In the genomic region with DNA sequence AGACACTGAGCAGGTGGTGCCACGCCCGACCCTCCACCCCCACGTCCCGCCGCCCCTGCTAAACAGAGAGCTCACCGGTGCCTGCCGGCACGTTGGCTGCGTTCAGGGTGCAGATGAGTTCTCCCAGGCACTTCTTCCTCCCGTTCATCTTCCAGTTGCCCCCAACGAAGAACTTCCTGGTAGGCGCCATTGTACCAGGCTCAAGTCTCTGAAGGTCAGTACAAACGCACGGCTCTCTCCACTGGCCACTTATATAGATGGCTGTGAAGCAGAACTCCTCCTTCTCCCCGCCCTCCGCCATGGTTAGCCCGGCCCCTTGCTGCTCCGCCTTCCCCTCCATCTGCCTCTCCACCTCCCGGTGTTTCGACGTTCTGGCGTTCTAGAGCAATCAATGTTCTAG, we compare ENCODE assay signal across 8 mouse cellular contexts. TPM values are rescaled to one million over a fixed set of nuclear protein-coding genes. Genes with fewer than 3 reads are reported as not detected.
DNase-seq lines count a peak whose midpoint lies in the region; ATAC-seq lines count a peak whose summit lies in the region.

A gene (minus strand): TSS at position 364 of the 400 bp plus-strand sequence.

- peaks cover 16% of the 10 kb centered on the region; the same call in 1 of the 2 replicates for H3K36me3 ChIP-seq in forebrain, embryonic 11.5 days (ENCODE audit: control insufficient read depth, insufficient read depth, low read length)
- peaks cover 41% of the 10 kb centered on the region for H3K36me3 ChIP-seq in heart, embryonic 16.5 days (ENCODE audit: control insufficient read depth, insufficient read depth)
- peaks cover 67% of the 10 kb centered on the region for H3K36me3 ChIP-seq in liver, embryonic 15.5 days (replicated peaks)
- H3K36me3 ChIP-seq in neural tube, embryonic 12.5 days: peaks cover 51% of the 10 kb centered on the region

- H3K9ac ChIP-seq in forebrain, embryonic 11.5 days (ENCODE audit: low read length): peak within 1 kb of the TSS; percentile 89
- H3K9ac ChIP-seq in heart, embryonic 16.5 days (ENCODE audit: low read length): peak within 1 kb of the TSS; percentile 97
- peak within 1 kb of the TSS; percentile 66 for H3K9ac ChIP-seq in liver, embryonic 15.5 days
- H3K9ac ChIP-seq in neural tube, embryonic 12.5 days: peak within 1 kb of the TSS; percentile 82

- DNase-seq in c-Kit-positive CD71-negative TER-119-negative erythroid progenitor cells, embryonic 14.5 days (ENCODE audit: low read depth): peak; percentile 77
- peak; percentile 93 for DNase-seq in forebrain, embryonic 11.5 days (ENCODE audit: low spot score)
- peak; percentile 93 for DNase-seq in kidney, postnatal 36 days
- DNase-seq in telencephalon, adult 2 months (ENCODE audit: low read depth, low spot score): peak; percentile 84

- peak; percentile 83 for ATAC-seq in CD4-positive, CD25-positive, alpha-beta regulatory T cell, adult 4 months
- peak; percentile 87 for ATAC-seq in forebrain, embryonic 11.5 days (replicated peaks; ENCODE audit: low FRiP score)
- ATAC-seq in heart, embryonic 16.5 days (replicated peaks; ENCODE audit: extremely low read depth, insufficient read depth, low FRiP score): peak; percentile 88
- ATAC-seq in liver, embryonic 15.5 days (ENCODE audit: insufficient read depth): peak; percentile 81
- ATAC-seq in neural tube, embryonic 12.5 days (ENCODE audit: low FRiP score, low read depth): peak; percentile 85

- peak within 1 kb of the TSS; percentile 42 for H3K4me2 ChIP-seq in forebrain, embryonic 11.5 days (ENCODE audit: low read depth, low read length, severe bottlenecking)
- H3K4me2 ChIP-seq in heart, embryonic 16.5 days (ENCODE audit: low read depth, low read length): peak within 1 kb of the TSS; percentile 90
- H3K4me2 ChIP-seq in liver, embryonic 15.5 days: peak within 1 kb of the TSS; percentile 88
- H3K4me2 ChIP-seq in neural tube, embryonic 12.5 days (replicated peaks): peak within 1 kb of the TSS; percentile 89

- H3K9me3 ChIP-seq in forebrain, embryonic 11.5 days (ENCODE audit: control insufficient read depth, low read length): no peaks in the 10 kb centered on the region
- H3K9me3 ChIP-seq in heart, embryonic 16.5 days (replicated peaks; ENCODE audit: control insufficient read depth, low read length): no peaks in the 10 kb centered on the region
- H3K9me3 ChIP-seq in liver, embryonic 15.5 days (replicated peaks): no peaks in the 10 kb centered on the region
- H3K9me3 ChIP-seq in neural tube, embryonic 12.5 days: no peaks in the 10 kb centered on the region

- H3K27me3 ChIP-seq in forebrain, embryonic 11.5 days (ENCODE audit: control insufficient read depth, insufficient read depth, low read length): no peaks in the 10 kb centered on the region
- H3K27me3 ChIP-seq in heart, embryonic 16.5 days (ENCODE audit: control insufficient read depth, insufficient read depth, low read length): no peaks in the 10 kb centered on the region
- no peaks in the 10 kb centered on the region for H3K27me3 ChIP-seq in liver, embryonic 15.5 days
- H3K27me3 ChIP-seq in neural tube, embryonic 12.5 days (replicated peaks): no peaks in the 10 kb centered on the region

- WGBS in forebrain, embryonic 11.5 days: 0% methylated on average over 22 of the region's 22 CpGs
- 0% methylated on average over 22 of the region's 22 CpGs for WGBS in heart, embryonic 16.5 days
- under 1% methylated on average over 22 of the region's 22 CpGs for WGBS in liver, embryonic 15.5 days (ENCODE audit: insufficient replicate concordance)
- WGBS in neural tube, embryonic 12.5 days: under 1% methylated on average over 22 of the region's 22 CpGs

- H3K4me1 ChIP-seq in forebrain, embryonic 11.5 days (replicated peaks; ENCODE audit: control insufficient read depth, insufficient read depth, low read length): peaks cover 21% of the 10 kb centered on the region
- peaks cover 41% of the 10 kb centered on the region for H3K4me1 ChIP-seq in heart, embryonic 16.5 days (ENCODE audit: control insufficient read depth, insufficient read depth, low read length)
- peaks cover 61% of the 10 kb centered on the region for H3K4me1 ChIP-seq in liver, embryonic 15.5 days (replicated peaks)
- H3K4me1 ChIP-seq in neural tube, embryonic 12.5 days: peaks cover 45% of the 10 kb centered on the region

- H3K4me3 ChIP-seq in forebrain, embryonic 11.5 days (ENCODE audit: low read depth, low read length): peak within 1 kb of the TSS; percentile 76
- H3K4me3 ChIP-seq in heart, embryonic 16.5 days (ENCODE audit: low read length): peak within 1 kb of the TSS; percentile 89
- H3K4me3 ChIP-seq in liver, embryonic 15.5 days (replicated peaks): peak within 1 kb of the TSS; percentile 68
- H3K4me3 ChIP-seq in neural tube, embryonic 12.5 days: peak within 1 kb of the TSS; percentile 67

- peak within 1 kb of the TSS; percentile 85 for H3K27ac ChIP-seq in forebrain, embryonic 11.5 days (ENCODE audit: low read depth, low read length)
- H3K27ac ChIP-seq in heart, embryonic 16.5 days (ENCODE audit: low read length): peak within 1 kb of the TSS; percentile 99
- peak within 1 kb of the TSS; percentile 86 for H3K27ac ChIP-seq in liver, embryonic 15.5 days (replicated peaks)
- peak within 1 kb of the TSS; percentile 43; the same call in 1 of the 2 replicates for H3K27ac ChIP-seq in neural tube, embryonic 12.5 days

RNA-seq across cellular contexts. Expression of the gene that starts here (rescaled TPM):
- 10 to 100 TPM; 65.7 to 90.0 TPM for polyA plus RNA-seq in CD4-positive, CD25-positive, alpha-beta regulatory T cell, adult 4 months (2017; shearing (Covaris generic))
- polyA plus RNA-seq in forebrain, embryonic 11.5 days (2014; fragmentation: Nextera tagmentation; extraction: Ambion mirVana): 875 and 885 TPM in 2 replicates
- polyA plus RNA-seq in heart, embryonic 16.5 days (2015; fragmentation: Nextera tagmentation; extraction: Ambion mirVana): 1,525 and 1,576 TPM in 2 replicates
- polyA plus RNA-seq in liver, embryonic 15.5 days (2015; fragmentation: Nextera tagmentation; extraction: Ambion mirVana): 405 and 414 TPM in 2 replicates
- 461 and 485 TPM in 2 replicates for polyA plus RNA-seq in neural tube, embryonic 12.5 days (2016; fragmentation: Nextera tagmentation; extraction: Ambion mirVana)

Comparison
In these comparisons a context has a peak if more than half of its experiments do, and no peak if none do; other contexts are left out.
1. Peak in every context shown above with its lines: DNase-seq, ATAC-seq, H3K4me3 ChIP-seq and H3K27ac ChIP-seq.
2. H3K27ac ChIP-seq: peak in every context shown above with its lines; median percentile 99 in heart, embryonic 16.5 days; 86 in liver, embryonic 15.5 days; 85 in forebrain, embryonic 11.5 days; 43 in neural tube, embryonic 12.5 days.